Mouse (Mus musculus) heart, postnatal 0 days (tissue): ENCODE measurements around the gene Rasgrf2.

Experiments used
- CTCF ChIP-seq: IDR thresholded peaks from 2 replicates; pipeline ENCODE4 v1.5.1; 2016; ENCODE audit warnings: antibody characterized with exemption, control low read depth, low read depth
- EP300 ChIP-seq: IDR thresholded peaks from 2 replicates; pipeline ENCODE4 v1.6.1; 2016; ENCODE audit warnings: antibody characterized with exemption, low read depth

DNA sequence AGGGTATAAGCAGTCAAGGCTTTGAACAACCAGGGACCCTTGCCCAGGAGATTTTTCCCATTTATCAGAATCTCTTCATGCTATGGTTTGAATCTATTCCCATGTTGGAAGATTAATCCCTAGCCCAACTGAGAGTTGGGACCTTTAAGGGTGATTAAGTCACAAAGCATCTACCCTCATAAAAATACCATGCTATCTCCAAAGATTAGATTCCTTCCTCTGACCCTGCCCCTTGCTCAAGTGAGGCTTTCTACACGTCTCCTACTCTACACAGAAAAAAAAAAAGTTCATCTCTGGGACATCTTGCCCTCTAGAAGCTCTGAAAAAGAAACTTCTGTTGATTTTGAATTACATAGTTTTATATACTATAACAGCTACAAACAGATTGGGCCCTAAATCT is 154.5 kb downstream of the Rasgrf2 start:
- TF ChIP-seq CTCF (no peak), EP300 (no peak)
